Mouse (Mus musculus) heart, postnatal 25 days (tissue): ENCODE measurements around the gene A630076J17Rik. TPM values are rescaled to one million over a fixed set of nuclear protein-coding genes. Genes with fewer than 3 reads are reported as not detected.

Source experiments
- DNase-seq: peaks from one replicate; pipeline ENCODE4 v3.0.0; 2022; ENCODE audit warnings: low spot score
- intact Hi-C: fragments of 180-260 bp; cut with DNase I; formaldehyde crosslinking; loops from one replicate; pipeline ENCODE4 v1.15.1; 2025
- total RNA-seq, 2 experiments: library from RNA; stranded (reverse); gene quantifications; 2 replicates each; pipeline ENCODE4 v1.2.3; 2021

A630076J17Rik gene
- total RNA-seq, 2 experiments from 2014 or later = not detected

DNA sequence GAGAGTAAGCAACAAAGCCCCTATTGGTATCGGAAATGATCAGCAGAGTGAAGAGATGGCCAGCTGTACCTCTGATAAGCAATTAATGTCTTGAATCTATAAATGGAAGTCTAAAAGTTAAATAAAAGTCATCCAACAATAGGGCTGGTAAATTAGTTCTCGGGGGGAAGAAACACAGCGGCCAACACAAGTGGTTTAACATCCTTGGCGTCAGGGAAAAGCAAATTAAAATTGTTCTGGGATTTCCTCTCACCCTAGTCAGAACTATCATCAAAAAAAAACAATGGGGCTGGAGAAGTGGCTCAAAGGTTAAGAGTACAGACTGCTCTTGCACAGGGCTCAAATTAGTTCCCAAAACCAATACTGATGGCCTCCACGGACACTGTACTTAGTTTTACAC lies 4.6 kb upstream of the A630076J17Rik start:
- no peak for DNase-seq
- intact Hi-C loops = no loop called here

DNA sequence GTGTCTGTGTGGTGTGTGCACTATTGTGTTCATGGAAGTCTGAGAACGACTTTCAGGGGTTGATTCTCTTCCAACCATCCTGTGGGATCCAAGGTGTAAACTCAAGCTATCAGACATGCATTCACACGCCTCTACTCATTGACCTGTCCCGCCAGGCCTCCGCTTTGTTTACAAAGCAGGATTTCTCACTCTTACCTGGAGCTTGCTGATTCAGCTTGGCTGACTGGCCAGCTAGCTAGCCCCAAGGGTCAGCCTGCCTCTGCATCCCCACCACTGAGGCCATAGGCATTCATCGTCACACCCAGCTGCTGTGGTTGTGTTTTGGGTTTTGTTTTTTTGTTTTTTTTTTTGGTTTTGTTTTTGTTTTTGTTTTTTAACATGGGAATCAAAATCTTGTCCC lies 1.2 kb upstream of the A630076J17Rik start:
- no peak for DNase-seq
- intact Hi-C loops = no loop called here

DNA sequence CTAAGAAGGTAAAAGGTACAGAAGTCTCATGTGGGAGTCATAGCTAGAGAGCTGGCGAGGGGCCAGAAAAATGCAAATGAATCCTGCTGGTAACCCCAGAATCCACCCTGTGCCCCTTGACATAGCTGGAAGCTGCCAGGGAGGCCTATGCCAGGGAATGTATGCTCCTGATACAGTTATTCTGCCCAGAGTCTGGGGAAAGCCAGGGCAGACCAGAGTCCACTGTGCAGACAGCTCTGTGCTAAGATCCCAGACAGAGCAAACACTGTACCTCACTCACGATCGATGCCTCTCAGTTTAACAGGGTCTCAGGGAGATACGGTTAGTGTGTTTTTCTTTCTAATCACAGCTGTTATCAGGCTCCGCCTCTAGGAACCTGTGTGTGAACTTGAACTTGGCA lies 592 bp upstream of the A630076J17Rik start:
- intact Hi-C loops = loop anchor here (5.0 kb wide), 1 partner anchor 127 kb away; no protein-coding TSS in a partner anchor

GRCm38 (mm10) chr3:107231202-107231601 lies 788 bp downstream of the A630076J17Rik start:
- intact Hi-C loops = loop anchor here (5.0 kb wide), 1 partner anchor 126 kb away; no protein-coding TSS in a partner anchor
- DNase-seq = no peak

More for the DNA sequence above, 592 bp upstream of the A630076J17Rik start:
- no peak for DNase-seq

GRCm38 (mm10) chr3:107233351-107233813 lies 3.0 kb downstream of the A630076J17Rik start:
- peak; percentile 50 for DNase-seq
- intact Hi-C loops = loop anchor here (1.0 to 5.0 kb wide), 4 partner anchors 25 to 233 kb away; no protein-coding TSS in a partner anchor

GRCm38 (mm10) chr3:107233945-107234344 lies 3.5 kb downstream of the A630076J17Rik start:
- DNase-seq = no peak
- intact Hi-C loops = loop anchor here (1.0 to 5.0 kb wide), 4 partner anchors 25 to 232 kb away; no protein-coding TSS in a partner anchor

- no peak for DNase-seq
- intact Hi-C loops = no loop called here
Measured at GRCm38 (mm10) chr3:107238051-107238450, 7.6 kb downstream of the A630076J17Rik start.

GRCm38 (mm10) chr3:107238471-107238980 lies 8.1 kb downstream of the A630076J17Rik start:
- intact Hi-C loops = no loop called here
- no peak for DNase-seq

- DNase-seq = no peak
- intact Hi-C loops = no loop called here
Measured at GRCm38 (mm10) chr3:107239607-107240006, 9.2 kb downstream of the A630076J17Rik start, which contains the start of gene Prok1. Gene Prok1 (minus strand): TSS chr3:107239707.

DNA sequence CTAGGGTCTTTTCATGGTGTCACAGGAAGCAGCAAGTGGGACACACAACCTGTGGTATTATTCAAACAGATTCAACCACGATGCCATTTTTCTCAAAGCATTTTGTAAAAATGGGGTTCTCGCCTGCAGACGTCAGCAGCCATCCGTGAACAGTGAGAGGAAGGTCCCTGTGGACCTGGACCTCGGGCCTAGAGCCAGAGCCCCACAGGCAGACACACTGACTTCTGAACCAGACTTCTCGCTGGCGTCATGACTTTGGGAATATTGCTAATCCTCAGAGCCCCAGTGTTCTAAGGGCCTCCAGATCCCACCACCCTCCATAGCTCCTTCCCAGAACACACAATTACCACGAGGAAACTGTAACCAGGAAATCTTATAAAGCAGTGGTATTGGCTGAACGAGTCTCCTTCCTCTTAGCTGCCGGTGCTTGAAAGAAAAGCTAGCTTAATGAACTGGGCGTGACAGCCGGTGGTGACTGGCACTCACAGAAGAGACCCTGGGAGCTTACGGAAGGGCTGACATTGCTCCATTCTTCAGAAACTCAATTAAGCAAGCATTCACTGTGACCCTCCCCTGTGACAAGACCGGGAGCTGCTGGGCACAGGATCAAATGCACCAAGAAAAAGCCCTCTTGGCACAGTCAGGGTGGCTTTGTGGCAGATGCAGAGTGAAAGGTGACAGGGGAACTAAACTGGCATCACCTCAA lies 11.1 kb downstream of the A630076J17Rik start:
- DNase-seq = no peak
- intact Hi-C loops = no loop called here

DNA sequence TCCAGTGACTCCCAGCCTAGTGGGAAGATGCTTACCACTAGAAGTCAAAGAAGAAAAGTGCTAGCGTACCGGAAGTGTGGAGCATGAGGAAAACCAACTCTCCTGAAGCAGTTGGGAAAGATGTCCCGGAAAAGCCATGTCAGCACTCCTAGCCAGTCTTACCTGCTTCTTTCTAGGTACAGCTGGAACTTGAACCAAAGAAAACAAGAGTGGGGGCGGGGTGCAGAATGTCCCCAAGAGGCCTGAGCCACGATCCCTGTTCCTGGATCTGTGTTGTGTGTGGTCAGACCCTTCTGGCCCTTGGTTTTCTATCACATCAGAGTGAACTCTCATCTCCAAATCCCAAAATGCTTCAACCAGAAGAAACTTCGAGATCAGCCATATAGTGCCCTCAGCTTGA lies 16.5 kb downstream of the A630076J17Rik start:
- intact Hi-C loops = no loop called here
- no peak for DNase-seq

- DNase-seq = no peak
- intact Hi-C loops = no loop called here
Measured at GRCm38 (mm10) chr3:107249042-107249441, 18.6 kb downstream of the A630076J17Rik start.

GRCm38 (mm10) chr3:107250320-107250719 lies 19.9 kb downstream of the A630076J17Rik start:
- intact Hi-C loops = no loop called here
- DNase-seq = no peak

GRCm38 (mm10) chr3:107252035-107252434 lies 21.6 kb downstream of the A630076J17Rik start:
- peak; percentile 17 for DNase-seq
- intact Hi-C loops = no loop called here

- DNase-seq = no peak
- intact Hi-C loops = no loop called here
Measured at GRCm38 (mm10) chr3:107253925-107254324, 23.5 kb downstream of the A630076J17Rik start.

GRCm38 (mm10) chr3:107255992-107256391 lies 25.6 kb downstream of the A630076J17Rik start:
- intact Hi-C loops = no loop called here
- DNase-seq = no peak

- DNase-seq = no peak
- intact Hi-C loops = no loop called here
Measured at GRCm38 (mm10) chr3:107256724-107257123, 26.3 kb downstream of the A630076J17Rik start.

DNA sequence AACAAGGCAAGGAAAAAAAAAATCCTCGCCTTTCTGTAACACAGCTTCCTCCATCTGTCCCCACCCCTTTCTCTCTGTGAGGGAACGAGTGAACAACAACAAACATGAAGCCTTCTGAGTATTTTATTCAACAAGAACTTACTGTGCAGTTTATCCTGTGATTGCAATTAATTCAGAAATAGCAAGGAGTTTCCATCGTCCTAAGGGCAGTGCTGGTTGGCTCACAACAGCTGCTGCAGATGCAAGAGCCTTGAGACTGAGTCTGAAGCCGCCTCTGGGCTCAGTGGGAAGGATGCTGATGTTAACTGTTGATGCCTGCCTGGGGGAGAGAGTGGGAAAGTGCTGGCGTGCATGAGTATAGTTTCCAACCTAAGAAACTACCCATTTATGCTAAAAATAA lies 27.5 kb downstream of the A630076J17Rik start:
- intact Hi-C loops = no loop called here

GRCm38 (mm10) chr3:107260956-107261850 lies 30.8 kb downstream of the A630076J17Rik start:
- DNase-seq = peak; percentile 33
- intact Hi-C loops = no loop called here

More for the DNA sequence above, 27.5 kb downstream of the A630076J17Rik start:
- DNase-seq = no peak

- intact Hi-C loops = no loop called here
- DNase-seq = peak; percentile 35
Measured at GRCm38 (mm10) chr3:107261851-107262165, 31.4 kb downstream of the A630076J17Rik start.
